Mouse (Mus musculus) liver, embryonic 12.5 days (tissue): ENCODE measurements at regions not wholly inside any gene's neighbourhood (a gene's known extent, or its start where the extent isn't known, plus 50 kb on each side); places are given as distances from the start of the nearest gene placed in this dataset.

Source experiments
- ATAC-seq: fragments of 200-750 bp; cut with Nextera tagmentation; 2 replicates; pipeline ENCODE4 v1.8.0; 2017; ENCODE audit warnings: moderate number of reproducible peaks, mild to moderate bottlenecking, moderate library complexity
- H3K27ac ChIP-seq: fragments of 300-500 bp; sonication (generic); 2 replicates; pipeline ENCODE4 v1.5.1; 2016; ENCODE audit warnings: mild to moderate bottlenecking
- H3K27me3 ChIP-seq: fragments of 300-500 bp; sonication (generic); replicated peaks from 2 replicates; pipeline ENCODE4 v1.6.1; 2016; ENCODE audit warnings: mild to moderate bottlenecking, moderate library complexity
- H3K36me3 ChIP-seq: fragments of 300-500 bp; sonication (generic); 2 replicates; pipeline ENCODE4 v1.6.1; 2016; ENCODE audit warnings: mild to moderate bottlenecking, moderate library complexity
- H3K4me1 ChIP-seq: fragments of 300-500 bp; sonication (generic); 2 replicates; pipeline ENCODE4 v1.6.1; 2016
- H3K4me2 ChIP-seq: fragments of 300-500 bp; sonication (generic); 2 replicates; pipeline ENCODE4 v1.6.1; 2016; ENCODE audit warnings: mild to moderate bottlenecking, moderate library complexity
- H3K4me3 ChIP-seq: fragments of 300-500 bp; sonication (generic); 2 replicates; pipeline ENCODE4 v1.5.1; 2016; ENCODE audit warnings: mild to moderate bottlenecking, moderate library complexity
- H3K9ac ChIP-seq: fragments of 300-500 bp; sonication (generic); 2 replicates; pipeline ENCODE4 v1.6.1; 2016; ENCODE audit warnings: mild to moderate bottlenecking, moderate library complexity
- H3K9me3 ChIP-seq: fragments of 300-500 bp; sonication (generic); replicated peaks from 2 replicates; pipeline ENCODE4 v1.6.1; 2016; ENCODE audit warnings: mild to moderate bottlenecking, moderate library complexity
- WGBS: fragments of 180-500 bp; shearing (Covaris S2); methylation state at CpG from one replicate; pipeline ENCODE4 v1.1.7; 2016; ENCODE audit not compliant: insufficient replicate concordance; 5-methylcytosine and 5-hydroxymethylcytosine counted together

DNA sequence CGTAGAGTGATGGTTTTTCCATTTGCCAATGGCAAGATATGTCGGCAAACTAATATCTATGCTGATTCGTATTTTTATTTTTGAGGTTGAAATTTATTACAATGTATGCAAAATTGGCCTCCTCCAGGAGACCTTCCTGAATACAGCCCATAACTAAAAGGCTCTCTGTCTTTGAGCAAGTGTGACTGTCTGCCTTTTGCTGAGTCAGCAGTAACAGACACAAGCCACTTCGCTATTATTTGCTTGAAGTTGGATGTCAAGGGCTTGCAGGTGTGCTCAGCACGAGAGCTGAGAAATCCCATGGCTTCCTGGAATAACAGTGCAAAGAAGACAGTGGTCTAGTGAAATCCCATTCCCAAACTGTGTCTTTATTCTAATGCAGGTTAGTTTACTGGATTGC lies 56.9 kb downstream of the Dmrt2 start:
- H3K4me3 ChIP-seq, result no peak overlapping the region
- 71% methylated on average over 5 of the region's 5 CpGs for WGBS
- H3K4me2 ChIP-seq, result no peak overlapping the region
- no peak for ATAC-seq
- no peaks in the 10 kb centered on the region for H3K36me3 ChIP-seq
- no peaks in the 10 kb centered on the region for H3K9me3 ChIP-seq
- H3K4me1 ChIP-seq, result no peaks in the 10 kb centered on the region
- no peak overlapping the region for H3K9ac ChIP-seq
- no peaks in the 10 kb centered on the region for H3K27me3 ChIP-seq
- no peak overlapping the region for H3K27ac ChIP-seq

DNA sequence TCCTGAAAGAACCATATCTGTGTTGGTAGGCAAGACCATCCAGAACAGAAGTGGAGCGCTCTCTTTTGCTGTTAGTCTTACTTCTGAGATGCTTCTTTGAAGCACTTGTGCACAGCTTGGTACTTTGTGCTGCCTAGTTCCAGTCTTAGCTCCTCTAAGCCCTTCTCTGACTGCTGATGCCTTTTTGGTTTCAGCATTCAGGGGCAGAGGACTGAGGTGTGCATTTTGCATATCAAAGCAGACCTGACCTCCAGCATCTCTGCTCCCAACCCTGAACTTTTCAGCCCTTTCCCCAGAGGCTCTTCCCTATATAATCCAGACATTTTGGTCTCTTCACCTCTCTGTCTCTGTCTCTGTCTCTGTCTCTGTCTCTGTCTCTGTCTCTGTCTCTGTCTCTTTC lies 57.4 kb downstream of the Dmrt2 start:
- no peak overlapping the region for H3K4me2 ChIP-seq
- H3K4me1 ChIP-seq, result no peaks in the 10 kb centered on the region
- no peak for ATAC-seq
- H3K27ac ChIP-seq, result no peak overlapping the region
- no peaks in the 10 kb centered on the region for H3K27me3 ChIP-seq
- no peaks in the 10 kb centered on the region for H3K36me3 ChIP-seq
- no peak overlapping the region for H3K9ac ChIP-seq
- H3K9me3 ChIP-seq, result no peaks in the 10 kb centered on the region
- H3K4me3 ChIP-seq, result no peak overlapping the region
- WGBS, result 80% methylated on average over 1 of the region's 1 CpGs

DNA sequence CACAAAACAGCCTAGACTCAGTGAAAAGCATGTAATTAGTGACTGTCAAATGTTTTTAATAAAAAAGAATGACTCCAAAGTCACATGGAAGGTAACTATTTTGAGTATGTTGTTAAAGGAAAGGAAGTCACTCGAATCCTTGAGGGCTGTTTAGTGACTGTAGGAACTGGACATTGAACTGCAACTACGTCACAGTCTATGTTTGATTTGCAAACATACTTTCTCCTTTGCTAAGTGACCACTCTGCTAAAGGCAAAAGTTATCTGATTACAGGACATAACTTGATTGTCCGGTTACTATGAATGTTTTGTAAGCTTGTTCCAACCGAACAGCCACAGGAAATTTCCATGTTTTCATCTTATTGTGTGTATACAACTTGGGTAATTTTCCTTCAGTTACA lies 106.2 kb downstream of the Dmrt2 start:
- 60% methylated on average over 4 of the region's 4 CpGs for WGBS
- H3K9ac ChIP-seq, result no peak overlapping the region
- ATAC-seq, result no peak

DNA sequence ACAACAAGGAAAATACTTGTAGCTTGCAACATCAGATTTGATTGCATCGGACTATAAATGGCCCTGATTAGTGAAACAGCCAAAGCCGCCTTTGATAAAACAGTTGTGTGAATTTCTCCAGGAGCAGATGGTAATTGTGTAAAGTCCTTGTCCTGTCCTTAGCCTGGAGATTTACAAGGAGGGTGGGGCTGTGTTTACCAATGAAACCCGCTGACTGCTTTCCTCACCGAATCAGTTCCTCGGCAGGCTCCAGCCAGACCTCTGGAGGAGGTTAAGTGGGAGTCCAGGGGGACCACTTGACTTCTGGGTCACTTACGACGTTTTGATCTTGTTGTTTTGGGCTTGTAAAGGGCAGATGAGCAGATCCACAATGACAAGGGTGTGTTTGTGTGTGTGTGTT lies 107.1 kb downstream of the Dmrt2 start:
- H3K9ac ChIP-seq, result no peak overlapping the region
- ATAC-seq, result no peak
- H3K27me3 ChIP-seq, result no peaks in the 10 kb centered on the region
- H3K36me3 ChIP-seq, result no peaks in the 10 kb centered on the region
- H3K4me2 ChIP-seq, result no peak overlapping the region
- no peak overlapping the region for H3K27ac ChIP-seq
- 52% methylated on average over 7 of the region's 7 CpGs for WGBS
- no peaks in the 10 kb centered on the region for H3K4me1 ChIP-seq
- H3K4me3 ChIP-seq, result no peak overlapping the region
- H3K9me3 ChIP-seq, result no peaks in the 10 kb centered on the region

More for the DNA sequence above, 106.2 kb downstream of the Dmrt2 start:
- no peaks in the 10 kb centered on the region for H3K4me1 ChIP-seq
- H3K4me2 ChIP-seq, result no peak overlapping the region
- H3K9me3 ChIP-seq, result no peaks in the 10 kb centered on the region
- no peak overlapping the region for H3K27ac ChIP-seq
- no peak overlapping the region for H3K4me3 ChIP-seq
- H3K27me3 ChIP-seq, result no peaks in the 10 kb centered on the region
- no peaks in the 10 kb centered on the region for H3K36me3 ChIP-seq

DNA sequence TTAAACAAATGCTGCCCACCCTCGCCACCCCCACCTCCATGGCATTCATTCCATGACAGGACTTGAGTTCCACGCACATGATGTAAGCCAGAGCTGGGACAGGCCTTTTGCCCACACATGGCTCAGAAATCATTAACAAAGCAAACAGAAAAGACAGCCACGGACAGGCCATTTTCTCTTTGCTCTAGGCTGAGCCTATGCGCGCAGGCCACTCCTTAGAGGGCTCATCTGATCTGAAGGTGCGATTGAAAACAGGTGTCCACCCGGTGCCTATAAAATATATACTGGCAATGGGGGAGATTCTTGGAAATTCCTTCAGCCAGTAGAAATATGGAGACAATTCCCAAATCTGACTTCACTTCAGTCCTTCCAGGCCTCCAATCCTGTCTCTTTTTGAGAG lies 109.1 kb downstream of the Dmrt2 start:
- Histone ChIP-seq H3K4me3 (no peak overlapping the region), H3K4me1 (no peaks in the 10 kb centered on the region), H3K9ac (no peak overlapping the region), H3K27me3 (no peaks in the 10 kb centered on the region), H3K9me3 (no peaks in the 10 kb centered on the region), H3K27ac (no peak overlapping the region), H3K36me3 (no peaks in the 10 kb centered on the region), H3K4me2 (no peak overlapping the region)
- WGBS, result 80% methylated on average over 7 of the region's 7 CpGs
- no peak for ATAC-seq

DNA sequence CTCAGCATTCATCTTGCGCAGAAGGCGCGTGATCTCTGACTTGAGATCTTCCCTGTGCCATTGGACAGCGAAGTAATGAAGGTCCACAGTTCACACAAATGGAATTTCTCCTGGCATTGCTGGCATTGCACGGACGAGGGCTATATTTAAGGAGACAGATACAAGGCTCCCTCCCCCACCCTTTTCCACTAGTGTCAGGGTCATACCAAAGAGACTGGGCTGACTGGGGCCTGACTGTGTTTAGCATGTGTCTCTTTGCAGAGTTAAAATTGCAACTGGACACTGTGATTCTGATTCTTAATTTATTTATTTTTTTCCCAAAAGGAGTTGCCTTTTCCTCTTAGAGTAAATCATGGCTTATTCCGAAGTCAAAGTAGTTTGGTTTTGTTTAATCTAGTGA lies 130.5 kb downstream of the Dmrt2 start:
- ATAC-seq, result no peak

DNA sequence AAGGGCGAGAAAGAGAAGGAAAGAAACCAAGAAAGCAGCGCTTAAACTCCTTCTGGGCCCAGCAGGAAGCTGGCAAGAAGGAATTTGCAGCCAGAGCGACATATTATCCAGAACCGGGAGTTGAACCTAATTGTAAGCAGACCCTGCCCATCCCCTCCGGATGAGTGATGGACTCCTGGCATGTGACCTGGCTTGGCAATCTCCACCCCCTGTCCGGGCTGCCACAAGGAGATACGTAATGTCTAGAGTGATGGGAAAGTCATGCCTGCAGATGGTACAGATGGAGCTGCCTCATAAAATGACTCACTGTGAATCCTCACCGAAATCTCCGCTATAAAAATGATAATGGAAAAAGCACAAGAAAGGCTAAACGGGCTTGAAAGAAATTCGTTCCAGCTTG lies 133.1 kb downstream of the Dmrt2 start:
- H3K27ac ChIP-seq, result no peak overlapping the region
- no peak overlapping the region for H3K9ac ChIP-seq
- H3K36me3 ChIP-seq, result no peaks in the 10 kb centered on the region
- H3K4me2 ChIP-seq, result no peak overlapping the region
- no peaks in the 10 kb centered on the region for H3K9me3 ChIP-seq
- no peak for ATAC-seq
- H3K4me3 ChIP-seq, result no peak overlapping the region
- no peaks in the 10 kb centered on the region for H3K27me3 ChIP-seq
- 53% methylated on average over 11 of the region's 11 CpGs for WGBS
- no peaks in the 10 kb centered on the region for H3K4me1 ChIP-seq

More for the DNA sequence above, 130.5 kb downstream of the Dmrt2 start:
- no peak overlapping the region for H3K27ac ChIP-seq
- no peaks in the 10 kb centered on the region for H3K4me1 ChIP-seq
- no peaks in the 10 kb centered on the region for H3K27me3 ChIP-seq
- no peaks in the 10 kb centered on the region for H3K9me3 ChIP-seq
- 64% methylated on average over 7 of the region's 7 CpGs for WGBS
- H3K36me3 ChIP-seq, result no peaks in the 10 kb centered on the region
- H3K4me2 ChIP-seq, result no peak overlapping the region
- no peak overlapping the region for H3K9ac ChIP-seq
- H3K4me3 ChIP-seq, result no peak overlapping the region

DNA sequence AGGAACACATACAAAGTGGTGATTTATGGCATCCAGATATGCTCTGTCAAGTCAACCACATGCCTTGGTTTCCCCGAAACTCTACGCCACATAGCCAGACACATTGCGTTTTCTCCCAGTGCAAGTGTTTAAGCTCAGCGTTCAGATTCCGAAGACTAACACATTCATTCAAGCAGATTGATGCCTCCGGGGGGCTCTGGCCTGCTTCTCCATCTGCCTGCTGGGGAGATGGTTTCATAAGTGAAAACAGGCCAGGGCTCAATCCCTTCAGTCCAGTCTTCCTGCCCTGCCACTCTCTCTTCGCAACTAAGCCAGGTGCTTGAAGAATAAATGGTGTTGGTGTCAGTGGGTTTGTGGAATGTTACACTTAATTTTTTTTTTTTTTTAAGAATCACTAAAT lies 141.4 kb downstream of the Dmrt2 start:
- Histone ChIP-seq H3K9ac (no peak overlapping the region), H3K4me1 (no peaks in the 10 kb centered on the region), H3K27me3 (no peaks in the 10 kb centered on the region), H3K4me3 (no peak overlapping the region), H3K36me3 (no peaks in the 10 kb centered on the region), H3K4me2 (no peak overlapping the region), H3K27ac (no peak overlapping the region), H3K9me3 (no peaks in the 10 kb centered on the region)
- no peak for ATAC-seq
- WGBS, result 79% methylated on average over 7 of the region's 7 CpGs

DNA sequence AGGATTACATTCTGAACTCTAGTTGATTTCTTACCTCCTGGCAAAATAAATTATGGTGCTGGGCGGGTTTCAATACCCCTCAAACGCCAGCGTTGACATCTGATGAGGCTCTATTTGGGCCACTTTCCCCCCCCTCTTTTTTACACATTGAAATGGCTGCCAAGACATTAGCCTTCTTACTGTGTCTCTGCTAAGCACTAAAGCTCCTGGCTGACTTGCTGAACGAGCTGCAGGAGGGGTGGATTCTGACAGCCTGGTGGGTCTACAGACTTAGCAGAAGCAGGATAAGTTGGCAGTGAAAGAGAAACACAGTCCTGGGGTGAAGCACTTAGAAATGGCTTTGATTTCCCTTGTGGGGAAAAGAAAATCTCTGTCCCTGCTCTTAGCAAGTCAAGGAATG lies 172.9 kb downstream of the Dmrt2 start:
- no peaks in the 10 kb centered on the region for H3K4me1 ChIP-seq
- H3K9me3 ChIP-seq, result no peaks in the 10 kb centered on the region
- no peak overlapping the region for H3K27ac ChIP-seq
- H3K4me2 ChIP-seq, result no peak overlapping the region
- WGBS, result 59% methylated on average over 4 of the region's 4 CpGs
- ATAC-seq, result no peak
- H3K4me3 ChIP-seq, result no peak overlapping the region
- no peak overlapping the region for H3K9ac ChIP-seq
- no peaks in the 10 kb centered on the region for H3K36me3 ChIP-seq
- H3K27me3 ChIP-seq, result no peaks in the 10 kb centered on the region

DNA sequence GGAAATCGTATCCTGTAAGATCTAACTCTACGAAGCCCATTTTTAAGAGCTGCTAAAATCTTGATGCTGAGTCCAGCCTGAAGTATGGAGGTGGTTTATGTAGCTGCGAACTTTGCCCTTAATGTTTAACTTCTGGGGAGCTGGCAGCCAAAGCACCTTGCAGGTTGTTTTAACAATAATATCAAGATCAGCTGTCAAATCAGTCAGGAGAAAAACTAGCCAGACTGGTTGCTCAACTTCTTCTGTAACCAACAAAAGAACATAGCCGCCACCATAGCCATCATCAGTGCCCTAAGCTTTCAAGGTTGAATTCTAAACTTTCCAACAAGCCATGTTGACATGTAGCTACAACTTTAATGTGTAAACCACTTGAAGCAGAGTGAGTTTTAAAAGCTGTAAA lies 184.1 kb downstream of the Dmrt2 start:
- Histone ChIP-seq H3K4me2 (no peak overlapping the region), H3K27me3 (no peaks in the 10 kb centered on the region), H3K27ac (no peak overlapping the region), H3K9ac (no peak overlapping the region), H3K4me3 (no peak overlapping the region), H3K9me3 (no peaks in the 10 kb centered on the region), H3K4me1 (no peaks in the 10 kb centered on the region), H3K36me3 (no peaks in the 10 kb centered on the region)
- 42% methylated on average over 4 of the region's 4 CpGs for WGBS
- ATAC-seq, result no peak

DNA sequence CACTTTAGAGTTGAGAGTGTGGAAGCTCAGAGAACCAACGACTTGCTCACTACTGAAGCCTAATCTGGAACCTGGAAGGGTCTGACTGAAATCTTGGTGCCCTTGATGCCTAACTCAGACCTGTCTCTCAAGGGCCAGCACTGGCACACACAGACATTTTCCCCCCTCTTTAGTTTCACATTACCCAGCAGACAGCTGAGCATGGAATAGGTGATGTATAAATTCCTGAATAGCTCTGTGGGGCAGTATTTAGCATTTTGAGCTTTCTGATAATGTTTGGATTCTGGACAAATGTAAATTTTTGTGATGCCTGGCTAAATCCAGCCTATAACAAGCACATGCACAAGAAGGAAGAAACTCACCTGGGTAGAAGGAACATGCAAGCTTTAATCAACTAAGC lies 191.1 kb downstream of the Dmrt2 start:
- no peaks in the 10 kb centered on the region for H3K4me1 ChIP-seq
- no peaks in the 10 kb centered on the region for H3K27me3 ChIP-seq
- no peaks in the 10 kb centered on the region for H3K36me3 ChIP-seq
- no peak overlapping the region for H3K27ac ChIP-seq
- no peak for ATAC-seq
- H3K9me3 ChIP-seq, result no peaks in the 10 kb centered on the region
- WGBS, result 33% methylated on average over 1 of the region's 1 CpGs
- H3K9ac ChIP-seq, result no peak overlapping the region
- H3K4me2 ChIP-seq, result no peak overlapping the region
- no peak overlapping the region for H3K4me3 ChIP-seq

DNA sequence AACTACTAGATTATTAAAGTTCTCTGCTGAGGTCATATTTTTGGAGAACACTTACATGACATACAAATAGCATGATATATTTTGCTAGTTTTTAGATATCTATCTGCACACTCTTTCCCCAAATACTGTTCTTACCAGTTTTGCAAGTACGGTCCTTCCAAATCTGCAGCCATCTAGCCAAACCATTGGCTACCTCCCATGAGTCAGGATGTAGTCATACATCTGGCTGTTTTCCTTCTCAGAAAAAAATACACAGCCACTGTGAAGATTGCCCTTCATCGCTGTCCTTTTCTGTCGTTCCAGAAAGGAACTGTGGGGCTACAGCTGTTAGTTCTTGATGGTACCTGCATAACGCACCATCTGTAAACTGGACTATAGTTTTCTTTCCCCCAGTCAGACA lies 234.5 kb downstream of the Dmrt2 start:
- no peaks in the 10 kb centered on the region for H3K36me3 ChIP-seq
- WGBS, result 76% methylated on average over 4 of the region's 4 CpGs
- no peaks in the 10 kb centered on the region for H3K4me1 ChIP-seq
- no peak overlapping the region for H3K27ac ChIP-seq
- no peak overlapping the region for H3K4me3 ChIP-seq
- H3K9ac ChIP-seq, result no peak overlapping the region
- no peak overlapping the region for H3K4me2 ChIP-seq
- no peaks in the 10 kb centered on the region for H3K27me3 ChIP-seq
- no peak for ATAC-seq
- H3K9me3 ChIP-seq, result no peaks in the 10 kb centered on the region

DNA sequence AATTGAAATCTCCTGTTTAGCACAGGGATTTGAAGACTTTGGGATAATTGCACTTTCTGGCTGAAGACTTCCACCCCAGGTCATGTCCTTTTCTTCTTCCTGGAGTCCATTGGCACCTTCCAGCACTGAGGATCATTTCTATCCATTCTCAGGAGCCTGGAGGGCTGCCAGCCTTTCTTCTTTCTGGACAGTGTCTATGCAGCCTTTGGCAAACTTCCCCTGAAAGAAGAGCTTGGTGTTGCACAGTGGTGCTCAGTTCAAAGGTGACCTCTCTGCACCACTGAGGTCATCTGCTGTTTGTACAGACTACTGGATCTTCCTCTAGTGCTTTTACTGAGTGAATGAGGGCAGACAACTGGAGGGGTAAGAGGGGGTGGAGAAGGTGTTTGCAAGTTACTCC lies 249.8 kb downstream of the Dmrt2 start:
- Histone ChIP-seq H3K36me3 (no peaks in the 10 kb centered on the region), H3K4me2 (no peak overlapping the region), H3K9ac (no peak overlapping the region), H3K27ac (no peak overlapping the region), H3K27me3 (no peaks in the 10 kb centered on the region), H3K4me1 (no peaks in the 10 kb centered on the region), H3K9me3 (no peaks in the 10 kb centered on the region), H3K4me3 (no peak overlapping the region)
- ATAC-seq, result no peak
